Mouse (Mus musculus): ENCODE data around the gene 1700025F22Rik. TPM values are rescaled to one million over a fixed set of nuclear protein-coding genes. Genes with fewer than 3 reads are reported as not detected.
"Not testable (repeated sequence)": the region's sequence is repeated elsewhere in the genome, so short reads cannot be mapped to it uniquely, and the experiment has no call there.

The 1700025F22Rik gene
- polyA plus RNA-seq, 1 experiment from 2014 or later: not detected

- H3K36me3 ChIP-seq (ENCODE audit: control insufficient read depth, insufficient read depth, low read length); H3K9me3 ChIP-seq (ENCODE audit: control insufficient read depth, low read length); H3K27ac ChIP-seq (ENCODE audit: low read length); H3K4me1 ChIP-seq (ENCODE audit: control insufficient read depth, insufficient read depth, low read length); H3K27me3 ChIP-seq (replicated peaks; ENCODE audit: control insufficient read depth, insufficient read depth, low read length): not testable (repeated sequence)
- peak; percentile 99 for ATAC-seq
- peak overlapping the region; percentile 66 for H3K9ac ChIP-seq (ENCODE audit: low read depth, low read length)
- peak overlapping the region; percentile 43; the same call in 1 of the 2 replicates for H3K4me2 ChIP-seq (ENCODE audit: low read depth, low read length)
- WGBS: 3% methylated on average over 16 of the region's 38 CpGs
- peak overlapping the region; percentile 40 for H3K4me3 ChIP-seq (ENCODE audit: low read length)
Measured at GRCm38 (mm10) chr19:11121016-11121420, 44.1 kb downstream of the 1700025F22Rik start.

DNA sequence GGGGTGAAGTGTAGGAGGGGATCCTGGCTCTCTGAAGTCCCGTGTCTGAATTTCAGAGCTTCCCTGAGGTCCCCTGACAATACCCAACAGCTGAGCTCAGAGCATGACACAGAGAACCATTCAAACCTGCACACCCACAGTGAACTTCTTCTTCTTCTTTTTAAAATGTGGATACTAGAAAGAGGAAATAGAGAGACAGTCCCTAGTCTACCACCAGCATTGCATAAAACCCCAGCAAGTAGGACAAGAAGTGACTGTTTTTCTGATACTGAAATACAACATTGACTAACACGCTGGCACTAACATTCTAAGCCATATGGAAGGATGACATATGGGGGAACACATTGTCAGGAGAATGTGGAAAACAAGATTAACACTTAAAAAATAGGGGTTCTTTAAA, 45.8 kb downstream of the 1700025F22Rik start:
- Histone ChIP-seq H3K9me3 (ENCODE audit: control insufficient read depth, low read length) (no peaks in the 10 kb centered on the region), H3K4me3 (ENCODE audit: low read length) (no peak overlapping the region), H3K36me3 (ENCODE audit: control insufficient read depth, insufficient read depth, low read length) (no peaks in the 10 kb centered on the region), H3K4me1 (ENCODE audit: control insufficient read depth, insufficient read depth, low read length) (no peaks in the 10 kb centered on the region), H3K9ac (ENCODE audit: low read depth, low read length) (no peak overlapping the region), H3K27me3 (replicated peaks; ENCODE audit: control insufficient read depth, insufficient read depth, low read length) (no peaks in the 10 kb centered on the region), H3K27ac (ENCODE audit: low read length) (no peak overlapping the region), H3K4me2 (ENCODE audit: low read depth, low read length) (no peak overlapping the region)
- 89% methylated on average over 2 of the region's 2 CpGs for WGBS
- ATAC-seq: no peak

- no peaks in the 10 kb centered on the region for H3K9me3 ChIP-seq (ENCODE audit: control insufficient read depth, low read length)
Measured at GRCm38 (mm10) chr19:11107746-11108145, 57.4 kb downstream of the 1700025F22Rik start.

DNA sequence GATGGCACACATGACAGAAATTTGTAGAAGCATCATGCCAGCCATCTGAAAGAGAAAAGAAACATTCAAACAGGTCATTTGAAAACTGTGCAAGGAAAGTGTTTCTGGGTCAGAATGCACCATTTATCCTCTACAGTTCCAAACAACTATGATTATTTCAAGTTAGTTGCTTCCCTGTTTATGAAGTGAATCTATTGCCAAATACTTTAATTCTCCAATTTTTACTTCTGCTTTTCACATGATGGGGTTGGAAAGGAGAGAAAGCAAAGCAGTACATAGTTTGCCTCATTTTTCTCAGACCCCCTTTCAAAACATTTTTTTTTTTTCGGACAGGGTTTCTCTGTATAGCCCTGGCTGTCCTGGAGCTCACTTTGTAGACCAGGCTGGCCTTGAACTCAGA, 63.2 kb downstream of the 1700025F22Rik start:
- no peaks in the 10 kb centered on the region for H3K36me3 ChIP-seq (ENCODE audit: control insufficient read depth, insufficient read depth, low read length)
- H3K27ac ChIP-seq (ENCODE audit: low read length): no peak overlapping the region
- H3K27me3 ChIP-seq (replicated peaks; ENCODE audit: control insufficient read depth, insufficient read depth, low read length): no peaks in the 10 kb centered on the region
- no peak overlapping the region for H3K4me3 ChIP-seq (ENCODE audit: low read length)
- no peak for ATAC-seq
- no peak overlapping the region for H3K9ac ChIP-seq (ENCODE audit: low read depth, low read length)
- WGBS: 78% methylated on average over 1 of the region's 1 CpGs
- no peak overlapping the region for H3K4me2 ChIP-seq (ENCODE audit: low read depth, low read length)
- H3K9me3 ChIP-seq (ENCODE audit: control insufficient read depth, low read length): no peaks in the 10 kb centered on the region
- H3K4me1 ChIP-seq (ENCODE audit: control insufficient read depth, insufficient read depth, low read length): no peaks in the 10 kb centered on the region

More at GRCm38 (mm10) chr19:11107746-11108145, 57.4 kb downstream of the 1700025F22Rik start:
- 64% methylated on average over 3 of the region's 3 CpGs for WGBS
- no peak overlapping the region for H3K27ac ChIP-seq (ENCODE audit: low read length)
- no peak for ATAC-seq
- no peak overlapping the region for H3K4me2 ChIP-seq (ENCODE audit: low read depth, low read length)
- H3K36me3 ChIP-seq (ENCODE audit: control insufficient read depth, insufficient read depth, low read length): no peaks in the 10 kb centered on the region
- no peaks in the 10 kb centered on the region for H3K4me1 ChIP-seq (ENCODE audit: control insufficient read depth, insufficient read depth, low read length)
- H3K9ac ChIP-seq (ENCODE audit: low read depth, low read length): no peak overlapping the region
- H3K27me3 ChIP-seq (replicated peaks; ENCODE audit: control insufficient read depth, insufficient read depth, low read length): no peaks in the 10 kb centered on the region
- H3K4me3 ChIP-seq (ENCODE audit: low read length): no peak overlapping the region

DNA sequence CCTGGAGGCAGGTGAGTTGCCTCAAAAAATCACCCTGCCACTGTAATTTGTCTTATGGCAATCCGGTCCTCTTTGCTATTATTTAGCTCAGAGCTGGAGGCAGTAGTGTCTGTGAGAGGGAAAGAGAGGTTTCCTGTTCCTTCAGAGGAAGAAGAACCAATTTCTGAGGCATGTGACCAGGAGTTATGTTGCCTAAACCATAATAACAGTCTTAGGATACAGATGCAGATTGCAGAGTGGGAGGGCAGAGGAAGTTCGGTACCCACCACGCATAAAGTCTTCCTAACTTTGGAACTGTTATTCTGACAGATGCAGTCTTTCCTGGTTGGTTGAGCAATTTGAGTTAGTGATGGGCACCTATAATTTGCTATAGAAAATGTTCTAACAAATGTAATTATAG, 66.7 kb downstream of the 1700025F22Rik start:
- no peaks in the 10 kb centered on the region for H3K9me3 ChIP-seq (ENCODE audit: control insufficient read depth, low read length)
- no peak overlapping the region for H3K9ac ChIP-seq (ENCODE audit: low read depth, low read length)
- no peak overlapping the region for H3K4me3 ChIP-seq (ENCODE audit: low read length)
- WGBS: 76% methylated on average over 3 of the region's 3 CpGs
- no peak overlapping the region for H3K27ac ChIP-seq (ENCODE audit: low read length)
- no peaks in the 10 kb centered on the region for H3K4me1 ChIP-seq (ENCODE audit: control insufficient read depth, insufficient read depth, low read length)
- no peak overlapping the region for H3K4me2 ChIP-seq (ENCODE audit: low read depth, low read length)
- H3K36me3 ChIP-seq (ENCODE audit: control insufficient read depth, insufficient read depth, low read length): no peaks in the 10 kb centered on the region
- ATAC-seq: no peak
- no peaks in the 10 kb centered on the region for H3K27me3 ChIP-seq (replicated peaks; ENCODE audit: control insufficient read depth, insufficient read depth, low read length)

GRCm38 (mm10) chr19:11092131-11092530, 73.0 kb downstream of the 1700025F22Rik start:
- peak; percentile 77 for ATAC-seq
- not testable (repeated sequence) for H3K9ac ChIP-seq (ENCODE audit: low read depth, low read length)

More at GRCm38 (mm10) chr19:11092131-11092530, 73.0 kb downstream of the 1700025F22Rik start:
- H3K36me3 ChIP-seq (ENCODE audit: control insufficient read depth, insufficient read depth, low read length); H3K27ac ChIP-seq (ENCODE audit: low read length); H3K9me3 ChIP-seq (ENCODE audit: control insufficient read depth, low read length); H3K4me1 ChIP-seq (ENCODE audit: control insufficient read depth, insufficient read depth, low read length); H3K27me3 ChIP-seq (replicated peaks; ENCODE audit: control insufficient read depth, insufficient read depth, low read length): not testable (repeated sequence)
- peak overlapping the region; percentile 44 for H3K4me3 ChIP-seq (ENCODE audit: low read length)
- WGBS: 3% methylated on average over 50 of the region's 50 CpGs
- H3K4me2 ChIP-seq (ENCODE audit: low read depth, low read length): peak overlapping the region; percentile 67

Other genes with a start within 250 kb of the 1700025F22Rik start
- gene Zp1, start 244.7 kb downstream of the 1700025F22Rik start, polyA plus RNA-seq (2015; fragmentation: Nextera tagmentation; extraction: Ambion mirVana): not detected in 2 replicates
- 0.05 and 0.11 TPM in 2 replicates for gene Ptgdr2, start 228.2 kb downstream of the 1700025F22Rik start, polyA plus RNA-seq (2015; fragmentation: Nextera tagmentation; extraction: Ambion mirVana)
- gene Ccdc86, start 216.1 kb downstream of the 1700025F22Rik start, polyA plus RNA-seq (2015; fragmentation: Nextera tagmentation; extraction: Ambion mirVana): 25.6 and 29.4 TPM in 2 replicates
- 111 and 159 TPM in 2 replicates for gene Ms4a10, start 190.7 kb downstream of the 1700025F22Rik start, polyA plus RNA-seq (2015; fragmentation: Nextera tagmentation; extraction: Ambion mirVana)
- gene Ms4a15, start 172.1 kb downstream of the 1700025F22Rik start, polyA plus RNA-seq (2015; fragmentation: Nextera tagmentation; extraction: Ambion mirVana): 0.31 and 0.37 TPM in 2 replicates
- 40.6 and 41.9 TPM in 2 replicates for gene Ms4a18, start 147.3 kb downstream of the 1700025F22Rik start, polyA plus RNA-seq (2015; fragmentation: Nextera tagmentation; extraction: Ambion mirVana)
- 37.6 and 39.5 TPM in 2 replicates for gene Ms4a8a, start 84.2 kb downstream of the 1700025F22Rik start, polyA plus RNA-seq (2015; fragmentation: Nextera tagmentation; extraction: Ambion mirVana)
- not detected in 2 replicates for gene 1700017D01Rik, start 34.4 kb downstream of the 1700025F22Rik start, polyA plus RNA-seq (2015; fragmentation: Nextera tagmentation; extraction: Ambion mirVana)
- gene Ms4a13, start 31.4 kb upstream of the 1700025F22Rik start, polyA plus RNA-seq (2015; fragmentation: Nextera tagmentation; extraction: Ambion mirVana): not detected in 2 replicates
- gene Ms4a12, start 67.1 kb upstream of the 1700025F22Rik start, polyA plus RNA-seq (2015; fragmentation: Nextera tagmentation; extraction: Ambion mirVana): 0.37 and 0.38 TPM in 2 replicates
- gene Ms4a1, start 100.9 kb upstream of the 1700025F22Rik start, polyA plus RNA-seq (2015; fragmentation: Nextera tagmentation; extraction: Ambion mirVana): 0.07 TPM in 1 of 2 replicates, not detected in the other
- gene Ms4a5, start 118.6 kb upstream of the 1700025F22Rik start, polyA plus RNA-seq (2015; fragmentation: Nextera tagmentation; extraction: Ambion mirVana): not detected in 2 replicates
- gene Ms4a14, start 149.1 kb upstream of the 1700025F22Rik start, polyA plus RNA-seq (2015; fragmentation: Nextera tagmentation; extraction: Ambion mirVana): 0.02 TPM in 1 of 2 replicates, not detected in the other
- 3.9 and 4.0 TPM in 2 replicates for gene Ms4a7, start 170.8 kb upstream of the 1700025F22Rik start, polyA plus RNA-seq (2015; fragmentation: Nextera tagmentation; extraction: Ambion mirVana)
- gene Ms4a4a, start 210.2 kb upstream of the 1700025F22Rik start, polyA plus RNA-seq (2015; fragmentation: Nextera tagmentation; extraction: Ambion mirVana): 7.2 and 9.6 TPM in 2 replicates
- gene Ms4a4c, start 239.4 kb upstream of the 1700025F22Rik start, polyA plus RNA-seq (2015; fragmentation: Nextera tagmentation; extraction: Ambion mirVana): 1.5 and 1.6 TPM in 2 replicates